Mouse (Mus musculus) small intestine, adult 2 months (tissue): ENCODE results near the gene H13.

Source experiments
- CTCF ChIP-seq: fragments of 200-500 bp; IDR thresholded peaks from 2 replicates; pipeline ENCODE4 v1.5.1; 2012; ENCODE audit warnings: low read depth, mild to moderate bottlenecking, control low read depth, inconsistent platforms, low read length, moderate library complexity, mixed read lengths; ENCODE audit not compliant: insufficient replicate concordance, insufficient read length; ENCODE audit errors: extremely low read depth
- POLR2A ChIP-seq: fragments of 200-500 bp; IDR thresholded peaks from 2 replicates; pipeline ENCODE4 v1.6.1; 2012; ENCODE audit warnings: low read depth, mild to moderate bottlenecking, control low read depth, inconsistent platforms, low read length, moderate library complexity

GRCm38 (mm10) chr2:152733201-152733600 is 63.9 kb downstream of the H13 start:
- TF ChIP-seq CTCF (no peak), POLR2A (no peak)
